Mouse (Mus musculus) 3T3-L1 (cell line): ENCODE results near the gene Mtus2.

Experiments
- DNase-seq: peaks from one replicate; pipeline ENCODE4 v3.0.0-alpha.2; 2015; ENCODE audit warnings: low read depth, low spot score

The Mtus2 gene

GRCm38 (mm10) chr5:148180590-148181307 lies 223.6 kb downstream of the Mtus2 start:
- peak; percentile 27 for DNase-seq

DNA sequence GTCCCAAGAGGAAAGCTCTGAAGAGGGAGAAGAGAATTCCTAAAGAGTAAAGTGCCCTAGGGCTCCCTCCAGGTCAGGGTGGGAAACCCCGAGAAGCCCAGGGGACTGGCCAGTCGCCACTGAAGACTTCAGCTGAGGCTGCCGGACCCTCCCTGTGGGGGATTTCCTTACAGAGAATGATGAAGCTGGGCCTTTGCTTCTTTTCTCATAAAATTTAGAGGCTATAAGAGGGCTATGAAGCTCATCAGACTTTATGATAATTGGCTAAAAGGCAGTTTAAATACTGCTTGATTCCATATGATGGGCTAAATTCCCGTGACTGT lies 224.1 kb downstream of the Mtus2 start:
- DNase-seq, result no peak

- no peak for DNase-seq
Observed at GRCm38 (mm10) chr5:148181901-148182300, 224.8 kb downstream of the Mtus2 start.

GRCm38 (mm10) chr5:148185898-148186297 lies 228.8 kb downstream of the Mtus2 start:
- DNase-seq, result no peak

GRCm38 (mm10) chr5:148191416-148191815 lies 234.3 kb downstream of the Mtus2 start:
- no peak for DNase-seq

- no peak for DNase-seq
Observed at GRCm38 (mm10) chr5:148211831-148212230, 254.7 kb downstream of the Mtus2 start.

DNA sequence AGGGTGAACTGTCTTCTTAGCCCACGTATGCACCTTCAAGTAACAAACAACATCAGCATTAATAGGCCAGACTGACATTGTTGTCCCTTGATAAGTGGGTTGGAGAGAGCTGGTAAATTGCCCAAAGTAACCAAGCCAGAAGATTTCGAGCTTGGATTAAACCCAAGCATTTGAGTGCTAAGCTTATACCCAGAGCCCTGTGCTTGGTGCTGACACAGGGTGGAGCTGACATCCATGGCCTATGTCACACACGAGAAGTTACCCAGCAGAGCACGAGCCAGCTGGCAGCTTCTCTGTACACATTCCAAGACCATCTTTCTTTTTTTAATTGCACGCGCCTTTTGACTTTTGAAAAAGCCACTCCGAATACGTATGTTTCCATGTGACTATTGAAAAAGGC lies 259.7 kb downstream of the Mtus2 start:
- DNase-seq, result no peak

DNA sequence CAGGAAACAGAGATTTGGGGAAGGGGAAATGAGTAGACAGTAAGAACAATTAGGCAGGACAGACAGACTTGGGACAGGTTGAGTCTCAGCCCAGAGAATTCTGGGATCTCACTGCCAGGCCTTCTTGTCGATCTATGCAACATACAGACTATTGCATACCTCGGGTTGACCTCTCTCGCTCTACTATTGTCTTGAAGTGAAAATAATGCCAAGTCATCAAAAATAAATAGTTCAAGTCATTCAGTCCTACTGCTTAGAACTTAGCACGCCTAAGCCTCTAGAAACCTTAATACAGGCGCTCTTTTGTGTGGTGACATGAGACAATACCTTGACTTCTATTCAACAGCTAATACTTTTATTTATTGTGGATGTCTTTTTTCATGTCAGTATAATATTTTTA lies 265.8 kb downstream of the Mtus2 start:
- no peak for DNase-seq

GRCm38 (mm10) chr5:148224004-148224403 lies 266.9 kb downstream of the Mtus2 start:
- DNase-seq, result no peak

- DNase-seq, result no peak
Observed at GRCm38 (mm10) chr5:148233714-148234113, 276.6 kb downstream of the Mtus2 start.

DNA sequence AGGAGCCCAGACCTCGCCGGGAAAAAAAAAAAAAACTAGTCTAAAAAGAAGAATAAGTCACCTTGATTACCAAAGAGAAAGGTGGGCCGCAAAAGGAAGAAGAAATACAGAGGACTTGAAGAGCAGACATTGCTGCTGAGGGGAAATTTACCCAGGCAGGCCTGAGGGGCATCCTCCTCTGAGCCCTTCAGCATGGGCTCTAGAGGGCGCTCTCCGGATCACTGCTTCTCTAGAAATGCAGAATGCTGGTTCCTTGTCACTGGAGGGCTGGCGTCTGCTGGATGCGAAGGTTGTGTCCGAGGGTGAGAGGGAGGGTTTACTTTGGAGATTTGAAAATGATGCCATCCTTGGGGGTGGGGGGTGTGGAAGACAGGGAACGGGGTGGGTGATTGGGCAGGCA lies 279.5 kb downstream of the Mtus2 start:
- DNase-seq, result no peak

- DNase-seq, result peak; percentile 61
Observed at GRCm38 (mm10) chr5:148239067-148239466, 281.9 kb downstream of the Mtus2 start.

DNA sequence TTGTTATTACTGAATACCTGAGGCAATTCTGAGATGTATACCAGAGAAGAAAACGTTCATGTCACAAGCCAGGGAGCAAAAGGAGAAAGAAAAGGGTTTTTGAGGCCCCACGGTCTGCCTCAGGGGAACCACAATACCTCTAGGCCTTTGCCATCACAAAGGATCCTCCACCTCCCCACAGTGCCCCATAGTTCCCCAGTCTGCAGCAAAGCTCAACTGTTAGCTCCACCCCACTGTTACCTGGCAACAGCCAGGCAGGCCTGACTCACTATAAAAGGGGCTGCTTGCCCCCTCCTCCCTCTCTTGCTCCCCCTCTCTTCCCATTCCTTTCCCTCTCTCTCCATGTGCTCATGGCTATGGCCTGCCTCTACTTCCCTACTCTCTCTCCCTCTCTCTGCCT lies 282.6 kb downstream of the Mtus2 start:
- no peak for DNase-seq

DNA sequence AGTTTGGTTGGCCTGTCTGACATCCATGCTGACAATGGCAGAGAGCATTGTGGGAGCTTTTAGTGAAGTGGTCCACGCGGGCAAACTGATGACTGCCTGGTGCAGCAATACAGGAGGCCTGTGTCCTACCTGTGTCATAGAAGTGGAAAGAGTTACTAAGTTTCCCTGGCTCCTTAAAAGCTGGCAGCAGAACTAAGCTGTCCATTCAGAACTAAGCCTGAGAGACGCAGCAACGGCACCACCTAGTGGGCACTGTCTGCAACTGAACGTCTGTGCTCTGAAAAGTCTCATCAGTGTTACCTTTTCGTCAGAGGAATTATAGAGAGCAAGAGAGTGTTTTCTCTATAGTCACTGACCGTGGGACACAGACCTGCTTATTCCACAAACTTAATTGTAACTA lies 284.8 kb downstream of the Mtus2 start:
- peak; percentile 90 for DNase-seq

- no peak for DNase-seq
Observed at GRCm38 (mm10) chr5:148244471-148244870, 287.4 kb downstream of the Mtus2 start.

- DNase-seq, result no peak
Observed at GRCm38 (mm10) chr5:148245386-148245785, 288.3 kb downstream of the Mtus2 start.

- DNase-seq, result no peak
Observed at GRCm38 (mm10) chr5:148248236-148248635, 291.1 kb downstream of the Mtus2 start.

DNA sequence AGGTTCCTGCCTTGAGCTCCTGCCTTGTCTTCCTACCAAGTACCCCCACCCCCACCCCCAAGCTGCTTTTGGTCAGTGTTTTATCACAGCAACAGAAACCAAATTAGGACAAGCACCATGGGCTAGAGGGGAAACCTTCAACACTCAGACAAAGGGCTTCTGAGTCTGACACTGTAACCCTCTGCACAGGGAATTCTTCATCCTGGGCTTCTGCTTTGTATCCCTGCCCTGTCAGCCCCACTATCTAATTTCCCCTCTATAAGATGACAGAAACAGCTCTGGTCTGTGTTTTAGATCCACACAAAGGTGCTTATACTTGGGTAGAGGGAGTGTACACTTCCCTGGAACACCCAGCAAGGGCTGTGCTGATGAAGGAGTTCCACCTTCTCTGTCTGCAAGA lies 294.7 kb downstream of the Mtus2 start:
- DNase-seq, result no peak

DNA sequence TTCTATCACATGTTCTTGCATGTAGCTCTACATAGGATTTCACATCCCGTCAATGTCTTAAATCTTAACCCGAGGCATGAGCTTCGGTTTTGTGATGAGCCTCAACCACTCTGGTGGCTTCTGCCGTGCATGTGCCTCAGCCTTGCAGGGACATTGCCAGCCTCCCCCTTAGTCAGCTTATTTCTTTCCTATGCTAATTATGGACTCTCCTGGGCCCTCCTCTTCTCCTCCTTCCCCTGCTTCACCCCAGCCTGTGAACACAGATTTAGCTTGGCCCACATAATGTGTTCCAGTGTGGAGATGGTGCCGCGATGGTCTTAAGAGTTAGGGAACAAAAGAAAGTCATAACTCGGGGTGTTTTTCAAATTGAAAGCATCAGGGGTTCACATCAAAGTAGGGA lies 304.9 kb downstream of the Mtus2 start:
- no peak for DNase-seq

DNA sequence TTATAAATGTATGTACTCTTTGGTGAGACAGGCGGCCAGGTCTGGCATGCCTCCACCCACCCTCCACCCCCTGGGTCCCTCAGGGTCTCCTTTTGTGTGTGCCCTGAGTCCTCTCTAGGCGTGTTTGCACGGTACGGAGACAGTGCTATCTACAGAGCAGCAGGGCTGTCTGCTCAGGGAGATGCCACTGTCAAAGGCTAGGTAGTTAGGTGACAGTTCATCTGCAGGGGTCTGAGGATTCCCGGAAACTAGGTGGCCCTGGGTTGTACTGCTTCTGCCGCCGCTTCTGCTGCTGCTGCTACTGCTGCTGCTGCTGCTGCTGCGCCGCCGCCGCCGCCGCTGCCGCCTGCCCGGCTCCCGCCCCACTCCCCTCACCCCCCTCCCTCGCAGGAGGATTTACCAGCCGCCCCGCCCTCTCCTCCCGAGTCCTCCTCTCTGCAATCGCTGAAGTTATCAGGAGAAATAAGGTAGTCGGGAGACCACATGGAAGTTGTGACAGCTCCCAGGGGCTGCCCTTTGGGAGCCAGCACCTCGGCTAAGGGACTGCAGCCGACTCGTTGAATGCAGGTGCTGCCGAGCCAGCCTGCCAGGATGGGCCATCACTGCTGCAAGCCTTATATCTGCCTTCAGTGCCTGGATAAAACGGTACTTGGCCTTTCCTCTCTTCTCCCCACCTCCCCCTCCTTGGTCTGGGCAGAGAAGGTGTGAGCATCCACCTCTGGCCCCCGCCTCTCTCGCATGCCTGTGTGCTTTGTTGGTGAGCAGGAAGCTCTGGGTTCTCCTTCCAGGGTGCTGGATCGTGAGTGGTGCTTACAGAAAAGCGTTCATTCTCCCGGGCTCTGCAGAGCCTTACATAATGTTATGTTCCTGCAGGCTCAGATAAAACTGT lies 307.9 kb downstream of the Mtus2 start:
- no peak for DNase-seq

DNA sequence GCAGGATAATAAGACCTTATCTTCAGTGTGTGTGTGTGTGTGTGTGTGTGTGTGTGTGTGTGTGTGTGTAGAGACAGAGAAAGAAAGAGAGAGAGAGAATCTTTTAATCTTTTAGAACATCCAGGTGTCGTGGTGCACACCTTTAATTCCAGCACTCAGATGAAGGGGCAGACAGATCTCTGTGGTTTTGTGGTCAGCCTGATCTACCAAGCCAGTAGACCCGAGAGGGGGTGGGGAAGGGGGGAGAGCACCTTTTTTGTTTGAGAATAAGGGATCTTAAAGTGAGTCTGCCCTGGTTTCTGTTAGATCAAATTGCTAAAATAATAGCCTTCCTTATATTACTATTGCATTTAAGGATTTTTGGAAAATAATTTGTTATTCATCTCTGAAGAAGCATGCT lies 309.7 kb downstream of the Mtus2 start:
- no peak for DNase-seq

- DNase-seq, result no peak
Observed at GRCm38 (mm10) chr5:148267446-148267845, 310.3 kb downstream of the Mtus2 start.

DNA sequence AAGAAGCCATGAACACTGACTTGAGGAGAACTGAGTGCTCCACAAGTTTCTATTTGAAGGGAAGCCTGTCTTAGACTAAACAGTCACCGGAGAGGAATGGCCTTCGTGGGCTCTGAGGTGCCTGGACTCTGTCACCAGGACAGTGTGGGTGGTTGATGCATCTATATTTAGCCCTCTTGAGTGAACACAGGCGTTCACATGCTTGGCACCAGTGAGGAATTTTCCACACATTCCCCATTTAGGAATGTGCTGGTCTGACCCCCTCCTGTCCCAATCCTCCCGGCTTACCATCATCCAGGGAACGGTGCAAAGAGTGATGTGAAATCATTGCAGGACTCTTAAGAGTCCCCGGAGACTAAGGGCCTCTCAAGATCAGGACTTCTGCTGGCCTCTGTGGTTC lies 314.9 kb downstream of the Mtus2 start:
- peak; percentile 97 for DNase-seq
